Mouse (Mus musculus) Muller cell, postnatal 12 days (primary cell): ENCODE data around the gene Wbp2.
A peak's percentile ranks its signal among the peaks of the same experiment; 100 is the strongest.

ENCODE experiments used
- DNase-seq: peaks from one replicate; pipeline ENCODE4 v3.0.0-alpha.2; 2015; ENCODE audit errors: inconsistent ontology term

Gene Wbp2

DNA sequence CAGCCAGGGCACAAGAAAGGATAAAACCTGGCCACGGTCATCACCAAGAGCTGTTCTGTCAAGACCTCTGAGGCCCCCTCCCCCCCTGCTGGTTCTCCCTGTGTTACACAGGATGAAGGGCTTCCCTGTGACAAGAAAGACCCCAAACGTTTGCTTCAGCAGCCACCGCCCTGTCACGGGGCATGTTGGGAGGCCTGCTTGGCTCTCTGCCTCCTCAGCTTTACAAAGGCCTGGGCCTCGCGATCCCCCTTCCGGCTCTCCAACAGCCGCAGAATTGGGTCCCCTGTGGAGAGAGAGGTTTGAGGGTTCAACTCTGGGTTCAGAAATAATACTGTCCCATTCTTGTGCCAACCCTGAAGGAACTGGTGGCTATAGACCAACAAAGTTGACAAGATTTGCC, 24.3 kb downstream of the Wbp2 start:
- no peak for DNase-seq

DNA sequence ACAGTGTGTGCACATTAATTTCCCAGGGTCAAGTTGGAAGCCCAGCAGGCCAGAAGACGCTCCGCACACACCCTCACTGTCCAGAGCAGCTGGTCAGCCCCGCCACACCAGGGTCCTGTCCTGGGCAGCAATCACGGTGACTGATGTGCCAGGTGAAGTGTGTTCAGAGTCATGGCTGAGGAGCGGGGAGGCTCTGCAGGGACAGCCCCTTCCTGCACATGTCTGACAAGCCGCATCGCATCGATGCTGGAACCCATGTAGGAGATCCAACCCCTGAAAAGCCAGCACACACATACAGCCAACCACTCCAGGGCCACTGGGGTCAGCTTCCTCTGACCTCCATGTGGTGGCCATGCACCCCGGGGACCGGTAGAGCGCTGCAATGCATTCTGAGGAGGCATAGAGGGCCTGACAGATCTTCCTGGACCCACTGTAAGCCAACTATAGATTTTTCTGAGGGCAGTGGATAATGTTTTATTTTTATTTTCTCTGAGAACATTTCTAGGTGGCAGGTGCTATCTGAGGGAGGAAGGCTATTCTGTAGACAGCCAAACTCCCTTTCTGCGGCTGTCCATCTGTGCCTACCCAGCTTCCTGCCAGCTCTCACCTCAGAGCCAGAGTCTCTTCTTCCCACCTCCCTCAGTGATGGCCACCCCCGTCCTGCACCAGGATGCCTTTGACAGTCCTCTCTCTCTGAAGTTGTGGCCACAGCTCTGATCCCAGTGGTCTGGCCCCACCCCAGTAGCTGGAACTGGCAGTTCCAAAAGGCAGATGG, 25.0 kb downstream of the Wbp2 start:
- DNase-seq, result no peak

DNA sequence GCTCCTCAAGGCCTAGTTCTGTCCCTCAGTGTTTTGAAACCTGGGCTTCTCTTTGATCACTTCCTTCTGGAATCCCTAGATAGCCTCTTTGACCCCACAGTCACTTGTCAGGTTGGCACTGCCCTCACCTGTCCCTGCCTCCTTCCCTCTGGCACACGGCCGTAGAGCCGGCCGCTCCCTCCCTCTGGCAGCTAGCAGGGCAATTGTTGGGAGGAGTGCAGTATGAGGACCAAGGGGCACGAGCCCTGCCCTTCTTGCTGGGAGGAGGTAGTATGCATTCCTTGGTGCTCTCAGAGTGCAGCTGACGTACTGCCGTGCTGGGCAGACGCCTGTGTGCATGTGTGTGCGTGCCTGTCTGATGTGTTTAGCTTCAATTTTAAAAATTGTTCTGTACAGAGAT, 26.2 kb downstream of the Wbp2 start:
- no peak for DNase-seq

DNA sequence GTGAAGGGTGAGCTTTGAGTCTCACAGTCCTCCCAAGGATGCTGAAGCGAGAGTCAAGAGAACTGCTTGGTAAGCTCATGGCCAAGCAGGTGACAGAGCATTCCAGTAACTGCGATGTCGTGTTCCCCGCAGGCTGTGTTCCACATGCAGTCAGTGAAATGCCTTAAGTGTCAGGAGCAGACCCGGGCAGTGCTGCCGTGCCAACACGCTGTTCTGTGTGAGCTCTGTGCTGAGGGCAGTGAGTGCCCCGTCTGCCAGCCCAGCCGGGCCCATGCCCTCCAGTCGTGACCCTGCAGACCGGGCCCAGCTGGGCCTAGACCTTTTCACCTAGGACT, 27.1 kb downstream of the Wbp2 start:
- no peak for DNase-seq

DNA sequence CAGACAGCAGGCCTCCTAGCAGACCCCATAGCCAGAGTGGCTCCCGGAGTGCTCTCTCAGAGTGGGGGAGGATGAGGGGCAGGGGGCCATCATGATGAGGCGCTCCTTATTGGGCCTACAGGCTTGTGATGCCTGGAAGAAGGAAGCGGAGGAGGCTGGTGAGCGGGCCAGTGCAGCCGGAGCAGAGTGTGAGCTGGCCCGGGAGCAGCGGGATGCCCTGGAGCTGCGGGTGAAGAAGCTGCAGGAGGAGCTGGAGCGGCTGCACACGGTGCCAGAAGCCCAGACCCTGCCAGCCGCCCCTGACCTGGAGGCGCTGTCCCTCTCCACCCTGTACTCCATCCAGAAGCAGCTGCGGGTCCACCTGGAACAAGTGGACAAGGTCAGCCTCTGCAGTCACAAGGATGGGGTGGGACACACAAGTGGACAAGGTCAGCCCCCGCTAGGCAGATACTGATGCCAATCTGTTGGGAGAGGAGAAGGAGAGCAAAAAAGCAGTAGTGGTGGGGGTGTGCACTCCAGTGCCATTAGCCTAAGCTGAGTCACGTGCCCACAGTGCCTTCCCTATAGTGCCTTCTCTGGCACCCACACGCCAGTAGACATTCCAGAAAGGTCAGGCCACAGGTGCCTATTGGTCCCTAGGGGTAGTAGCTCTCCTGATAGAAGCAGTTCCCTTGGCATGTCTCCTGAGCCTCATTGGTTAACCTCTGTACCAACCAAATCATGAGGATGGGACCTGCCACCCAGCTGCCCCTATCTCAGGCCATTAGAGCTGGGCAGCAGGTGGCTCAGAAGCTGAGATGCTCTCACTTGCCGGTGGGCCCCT, 27.7 kb downstream of the Wbp2 start:
- no peak for DNase-seq

- no peak for DNase-seq
These were observed 28.7 kb downstream of the Wbp2 start for GRCm38 (mm10) chr11:116058022-116058614.

DNA sequence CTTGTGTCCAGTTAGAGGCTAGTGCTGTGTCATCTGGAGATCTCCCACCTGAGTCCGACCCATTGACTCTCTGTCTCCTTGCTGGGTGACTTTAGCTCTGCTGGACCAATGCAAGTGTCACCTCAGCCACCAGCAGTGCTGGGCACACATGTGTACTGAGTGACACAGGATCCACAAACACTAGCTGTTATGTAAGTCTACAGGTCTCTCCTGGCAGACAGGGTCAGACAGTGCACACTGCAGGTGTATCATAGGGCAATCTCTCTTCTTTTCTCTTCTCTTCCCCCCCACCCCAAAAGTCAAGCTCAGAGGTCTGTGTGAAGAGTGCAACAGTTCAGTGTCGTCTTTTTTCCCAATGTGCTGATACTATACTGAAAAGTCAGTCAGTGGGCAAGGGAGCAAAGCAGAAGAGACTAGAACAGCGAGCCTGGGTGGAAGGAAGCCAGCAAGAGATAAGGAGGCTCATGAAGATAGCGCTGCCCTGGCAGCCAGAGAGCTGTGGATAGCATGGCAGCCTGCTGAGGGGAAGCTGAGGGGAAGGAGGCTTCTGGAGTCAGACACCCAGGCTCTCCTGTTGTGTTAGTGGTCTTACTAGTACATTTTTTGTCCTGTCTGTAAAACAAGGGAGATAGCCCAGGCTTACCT, 29.4 kb downstream of the Wbp2 start:
- no peak for DNase-seq

GRCm38 (mm10) chr11:116055873-116056272, 30.9 kb downstream of the Wbp2 start:
- DNase-seq, result no peak

DNA sequence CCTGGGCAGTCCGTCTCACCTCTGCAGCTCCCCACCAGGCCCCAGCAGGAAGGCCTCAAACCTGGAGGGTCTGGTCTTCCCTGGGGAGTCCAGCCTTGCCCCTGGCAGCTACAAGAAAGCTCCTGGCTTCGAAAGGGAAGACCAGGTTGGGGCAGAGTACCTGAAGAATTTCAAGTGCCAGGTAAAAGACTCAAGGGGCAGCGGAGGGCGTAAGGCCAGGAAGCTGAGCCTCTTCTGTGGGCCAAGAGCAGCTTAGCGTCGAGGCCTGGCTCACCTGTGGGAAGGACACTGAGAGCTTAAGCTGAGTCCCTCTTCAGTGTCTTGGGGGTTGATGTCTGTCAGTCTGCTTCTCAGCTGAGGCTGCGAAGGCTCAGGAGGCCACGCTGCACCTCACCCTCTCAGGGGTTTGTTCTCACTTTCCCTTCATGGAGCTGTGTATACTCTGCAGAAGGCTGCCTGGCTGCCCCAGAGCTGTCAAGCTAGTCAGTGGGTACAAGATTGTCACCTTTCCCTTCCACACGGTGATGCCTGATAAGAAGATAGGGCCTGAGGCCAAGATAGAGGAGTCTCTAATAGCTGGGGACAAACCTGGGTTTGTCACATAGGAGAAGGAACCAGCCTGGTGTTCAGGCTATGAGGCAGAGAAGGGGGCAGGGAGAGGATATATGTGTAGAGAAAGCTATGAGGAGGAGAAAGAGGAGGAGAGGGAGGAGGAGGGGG, 33.1 kb downstream of the Wbp2 start:
- DNase-seq, result no peak

GRCm38 (mm10) chr11:116050196-116050595, 36.6 kb downstream of the Wbp2 start:
- no peak for DNase-seq

GRCm38 (mm10) chr11:116049610-116050009, 37.2 kb downstream of the Wbp2 start:
- no peak for DNase-seq

- no peak for DNase-seq
These were observed 41.6 kb downstream of the Wbp2 start for GRCm38 (mm10) chr11:116045173-116045572.

- no peak for DNase-seq
These were observed 43.5 kb downstream of the Wbp2 start for GRCm38 (mm10) chr11:116043286-116043685.

DNA sequence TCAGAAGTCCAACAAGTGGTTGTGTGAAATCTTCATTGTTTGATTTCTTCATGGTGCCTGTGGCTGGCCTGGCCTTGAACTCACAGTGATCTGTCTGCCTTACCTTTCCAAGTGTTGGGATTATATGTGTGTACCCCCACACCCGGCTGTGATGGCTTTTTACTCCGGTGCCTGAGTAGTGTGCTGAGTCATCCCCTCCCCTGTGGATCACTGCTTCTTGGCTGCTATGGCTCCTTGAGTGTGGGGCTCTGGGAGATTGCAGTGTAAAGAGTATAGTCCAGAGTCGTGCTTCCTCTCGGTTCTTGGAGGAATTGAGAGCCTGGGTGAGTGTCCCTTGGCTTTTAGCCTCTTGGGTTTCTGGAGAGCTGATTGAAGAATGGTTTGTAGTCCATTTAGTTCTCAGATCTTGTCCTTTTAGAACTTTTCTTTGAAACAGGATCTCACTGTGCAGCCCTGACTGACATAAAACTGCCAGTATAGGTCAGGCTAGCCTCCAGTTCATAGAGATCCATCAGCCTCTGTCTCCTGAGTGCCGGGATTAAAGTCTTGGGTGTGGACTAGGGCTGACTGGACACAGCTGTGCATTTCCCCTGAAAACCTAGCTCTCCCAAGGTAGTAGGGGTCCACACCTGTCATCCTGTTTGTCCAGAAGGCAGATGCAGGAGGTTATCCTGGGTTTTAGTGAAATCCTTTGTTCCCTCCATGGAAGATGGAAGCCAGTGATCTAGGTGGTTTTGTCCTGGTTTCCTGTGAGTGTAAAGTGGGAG, 44.2 kb downstream of the Wbp2 start:
- DNase-seq, result no peak

DNA sequence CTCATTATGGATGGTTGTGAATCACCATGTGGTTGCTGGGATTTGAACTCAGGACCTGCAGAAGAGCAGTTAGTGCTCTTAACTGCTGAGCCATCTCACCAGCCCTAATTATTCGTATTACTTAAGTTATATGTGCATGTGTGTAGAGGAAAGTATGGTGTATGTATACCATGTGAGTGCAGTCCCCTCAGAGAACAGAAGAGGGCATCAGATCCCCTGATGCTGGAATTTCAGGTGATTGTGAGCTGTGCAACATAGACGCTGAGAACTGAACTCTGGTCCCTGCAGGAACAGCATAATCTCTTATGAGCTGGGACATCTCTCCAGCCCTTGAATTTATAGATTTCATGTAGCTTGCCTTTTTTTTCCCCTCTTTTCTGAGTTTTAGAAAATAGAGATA, 45.0 kb downstream of the Wbp2 start:
- DNase-seq, result no peak

- peak; percentile 40 for DNase-seq
These were observed 46.2 kb downstream of the Wbp2 start for GRCm38 (mm10) chr11:116040593-116040992.

DNA sequence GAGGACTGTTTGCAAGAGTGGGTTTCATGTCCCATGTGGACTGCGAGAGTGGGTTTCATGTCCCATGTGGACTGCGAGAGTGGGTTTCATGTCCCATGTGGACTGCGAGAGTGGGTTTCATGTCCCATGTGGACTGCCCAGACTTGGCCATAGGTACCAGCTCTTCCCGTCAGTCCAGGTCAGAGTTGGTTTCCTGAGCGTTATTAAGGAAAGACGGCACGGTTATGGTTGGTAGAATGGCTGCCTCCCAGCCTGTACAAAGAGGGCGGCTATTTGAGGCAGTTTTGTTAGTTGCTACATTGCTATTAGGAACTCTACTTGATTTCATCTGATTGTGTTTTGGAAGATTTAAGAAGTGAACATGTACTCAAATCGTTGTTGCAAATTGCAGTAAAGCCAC, 49.0 kb downstream of the Wbp2 start:
- no peak for DNase-seq

GRCm38 (mm10) chr11:116036671-116037070, 50.1 kb downstream of the Wbp2 start:
- no peak for DNase-seq

GRCm38 (mm10) chr11:116034584-116034983, 52.2 kb downstream of the Wbp2 start:
- no peak for DNase-seq

DNA sequence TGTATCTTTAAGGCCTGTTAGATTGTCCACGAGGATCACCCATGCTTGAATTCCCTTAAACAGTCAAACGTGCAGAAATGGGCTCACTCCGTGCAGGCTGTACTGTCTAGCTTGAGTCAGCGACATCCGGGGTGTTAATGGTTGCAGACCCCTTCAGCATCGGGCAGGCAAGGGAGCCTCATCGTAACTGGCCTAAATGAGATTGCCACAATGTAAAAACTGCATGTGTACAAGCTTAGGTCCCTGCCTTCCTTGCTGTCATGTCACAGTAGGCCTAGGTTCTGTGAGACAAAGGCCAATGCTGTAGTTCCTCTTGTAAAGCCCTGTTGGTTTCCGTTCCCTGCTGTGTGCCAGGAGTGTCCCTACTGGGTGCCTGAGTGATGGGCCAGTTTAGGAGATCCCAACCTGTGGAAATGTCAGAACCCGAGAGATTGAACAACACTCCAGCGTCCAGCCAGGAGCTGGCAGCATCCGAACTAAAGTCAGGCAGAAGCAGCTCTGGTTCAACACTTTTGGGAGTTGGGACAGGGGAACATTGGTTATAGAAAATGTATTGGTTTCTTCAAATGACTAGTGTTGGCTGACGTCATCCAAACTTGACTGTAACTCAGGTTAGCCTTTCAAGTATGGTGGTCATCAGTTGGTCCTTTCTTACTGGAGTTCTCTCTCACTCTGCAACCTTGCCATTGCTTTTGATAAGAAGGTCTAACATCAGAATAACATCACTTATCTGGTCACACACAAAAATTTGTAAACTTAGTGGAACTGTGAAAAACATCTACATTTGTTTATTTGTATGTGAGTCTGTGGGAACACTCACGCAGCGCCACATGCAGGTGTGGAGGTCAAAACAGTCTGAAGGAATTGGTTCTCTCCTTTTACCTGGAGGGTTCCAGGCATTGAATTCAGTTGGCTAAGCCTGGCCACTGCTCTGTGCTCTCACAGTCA, 55.6 kb downstream of the Wbp2 start:
- no peak for DNase-seq
